Comparison of ENCODE assay signal across 27 mouse cellular contexts in genomic region chr9:85981428-85981827, GRCm38 (mm10).
"Had no signal": no experiment of that assay in that cellular context is flagged by ENCODE, and none has a peak within 500 bp of the region (broad histone marks: within the 10 kb centered on the region; RNA-seq: fewer than 3 reads in every experiment).

No protein-coding gene starts in this region.

- H3K4me2 ChIP-seq: embryonic facial prominence, embryonic 12.5 days; embryonic facial prominence, embryonic 13.5 days; embryonic facial prominence, embryonic 15.5 days; forebrain, embryonic 12.5 days; forebrain, embryonic 13.5 days; forebrain, embryonic 15.5 days had no signal

- H3K27me3 ChIP-seq: embryonic facial prominence, embryonic 12.5 days; embryonic facial prominence, embryonic 13.5 days; embryonic facial prominence, embryonic 15.5 days; forebrain, embryonic 12.5 days; forebrain, embryonic 13.5 days; forebrain, embryonic 15.5 days had no signal

- H3K27ac ChIP-seq: embryonic facial prominence, embryonic 10.5 days; embryonic facial prominence, embryonic 12.5 days; embryonic facial prominence, embryonic 13.5 days; embryonic facial prominence, embryonic 15.5 days; forebrain, embryonic 10.5 days; forebrain, embryonic 12.5 days; forebrain, embryonic 13.5 days; forebrain, embryonic 15.5 days; gastrocnemius, adult 2 months had no signal

- H3K9me3 ChIP-seq: embryonic facial prominence, embryonic 10.5 days; embryonic facial prominence, embryonic 12.5 days; embryonic facial prominence, embryonic 13.5 days; embryonic facial prominence, embryonic 15.5 days; forebrain, embryonic 10.5 days; forebrain, embryonic 12.5 days; forebrain, embryonic 13.5 days; forebrain, embryonic 15.5 days had no signal

- H3K36me3 ChIP-seq: embryonic facial prominence, embryonic 10.5 days; embryonic facial prominence, embryonic 12.5 days; embryonic facial prominence, embryonic 13.5 days; embryonic facial prominence, embryonic 15.5 days; forebrain, embryonic 10.5 days; forebrain, embryonic 12.5 days; forebrain, embryonic 15.5 days had no signal

- H3K4me3 ChIP-seq: embryonic facial prominence, embryonic 10.5 days; embryonic facial prominence, embryonic 12.5 days; embryonic facial prominence, embryonic 13.5 days; embryonic facial prominence, embryonic 15.5 days; erythroblast, embryonic 14.5 days; forebrain, embryonic 10.5 days; forebrain, embryonic 12.5 days; forebrain, embryonic 13.5 days; forebrain, embryonic 15.5 days; gastrocnemius, adult 2 months had no signal

- DNase-seq: cerebellum, adult 18-20 months; cerebellum, adult 2 months; cerebellum, adult 8-10 months; cerebellum, adult 9-10 months; cerebellum, adult 9-11 months; cerebellum, postnatal 10 days; cerebellum, postnatal 14 days; cerebellum, postnatal 25 days; cerebellum, postnatal 36 days; embryo, embryonic 11 days; forebrain, postnatal 0 days; gastrocnemius, adult 2 months; gastrocnemius, postnatal 10 days; gastrocnemius, postnatal 14 days; gastrocnemius, postnatal 25 days; gastrocnemius, postnatal 36 days had no signal

- ATAC-seq: forebrain, embryonic 13.5 days; forebrain, embryonic 14.5 days; forebrain, embryonic 15.5 days; forebrain, embryonic 16.5 days; forebrain, postnatal 0 days had no signal

- H3K9ac ChIP-seq: embryonic facial prominence, embryonic 12.5 days; embryonic facial prominence, embryonic 13.5 days; embryonic facial prominence, embryonic 15.5 days; forebrain, embryonic 12.5 days; forebrain, embryonic 13.5 days; forebrain, embryonic 15.5 days; forebrain, postnatal 0 days had no signal

- H3K4me1 ChIP-seq: embryonic facial prominence, embryonic 10.5 days; embryonic facial prominence, embryonic 12.5 days; embryonic facial prominence, embryonic 13.5 days; embryonic facial prominence, embryonic 15.5 days; forebrain, embryonic 10.5 days; forebrain, embryonic 12.5 days; forebrain, embryonic 13.5 days; forebrain, embryonic 15.5 days had no signal
